Mouse (Mus musculus): ENCODE data around the gene Gm5447.

The Gm5447 gene

GRCm38 (mm10) chr13:30973501-30974246 is at the start of gene Gm5447, which contains the start of gene Exoc2:
TSS of gene Gm5447 (plus strand) at chr13:30974204.
TSS of gene Exoc2 (minus strand) at chr13:30974093.
- DNase-seq (ENCODE audit: low read depth), result no peak

- no peak for DNase-seq (ENCODE audit: low read depth)
Measured at GRCm38 (mm10) chr13:30924269-30924668, 49.7 kb upstream of the Gm5447 start.

- DNase-seq (ENCODE audit: low read depth), result no peak
Measured at GRCm38 (mm10) chr13:30929119-30929518, 44.9 kb upstream of the Gm5447 start.

- DNase-seq (ENCODE audit: low read depth), result peak; percentile 6
Measured at GRCm38 (mm10) chr13:30931613-30932012, 42.4 kb upstream of the Gm5447 start.

GRCm38 (mm10) chr13:30932972-30933371 is 41.0 kb upstream of the Gm5447 start:
- DNase-seq (ENCODE audit: low read depth), result no peak

GRCm38 (mm10) chr13:30945788-30946187 is 28.2 kb upstream of the Gm5447 start:
- no peak for DNase-seq (ENCODE audit: low read depth)

- DNase-seq (ENCODE audit: low read depth), result no peak
Measured at GRCm38 (mm10) chr13:30947129-30947528, 26.9 kb upstream of the Gm5447 start.

- DNase-seq (ENCODE audit: low read depth), result no peak
Measured at GRCm38 (mm10) chr13:30947540-30947939, 26.5 kb upstream of the Gm5447 start, which contains the start of gene Hus1b. TSS of gene Hus1b (minus strand) at chr13:30947759.

GRCm38 (mm10) chr13:30949181-30949580 is 24.8 kb upstream of the Gm5447 start:
- no peak for DNase-seq (ENCODE audit: low read depth)

GRCm38 (mm10) chr13:30952044-30952443 is 22.0 kb upstream of the Gm5447 start:
- no peak for DNase-seq (ENCODE audit: low read depth)

- DNase-seq (ENCODE audit: low read depth), result no peak
Measured at GRCm38 (mm10) chr13:30953580-30953979, 20.4 kb upstream of the Gm5447 start.

- no peak for DNase-seq (ENCODE audit: low read depth)
Measured at GRCm38 (mm10) chr13:30960714-30961113, 13.3 kb upstream of the Gm5447 start.

- no peak for DNase-seq (ENCODE audit: low read depth)
Measured at GRCm38 (mm10) chr13:30961932-30962331, 12.1 kb upstream of the Gm5447 start.

GRCm38 (mm10) chr13:30966507-30966911 is 7.5 kb upstream of the Gm5447 start:
- DNase-seq (ENCODE audit: low read depth), result no peak

GRCm38 (mm10) chr13:30968311-30968710 is 5.7 kb upstream of the Gm5447 start:
- no peak for DNase-seq (ENCODE audit: low read depth)

- no peak for DNase-seq (ENCODE audit: low read depth)
Measured at GRCm38 (mm10) chr13:30971047-30971446, 3.0 kb upstream of the Gm5447 start.

GRCm38 (mm10) chr13:30972102-30972501 is 1.9 kb upstream of the Gm5447 start:
- DNase-seq (ENCODE audit: low read depth), result peak; percentile 75

- DNase-seq (ENCODE audit: low read depth), result no peak
Measured at GRCm38 (mm10) chr13:30974247-30974630, 235 bp downstream of the Gm5447 start.

- no peak for DNase-seq (ENCODE audit: low read depth)
Measured at GRCm38 (mm10) chr13:30976536-30977084, 2.6 kb downstream of the Gm5447 start.

- DNase-seq (ENCODE audit: low read depth), result no peak
Measured at GRCm38 (mm10) chr13:30978224-30978623, 4.2 kb downstream of the Gm5447 start.

GRCm38 (mm10) chr13:30981666-30982065 is 7.7 kb downstream of the Gm5447 start:
- no peak for DNase-seq (ENCODE audit: low read depth)

- no peak for DNase-seq (ENCODE audit: low read depth)
Measured at GRCm38 (mm10) chr13:30985275-30985597, 11.2 kb downstream of the Gm5447 start.

- no peak for DNase-seq (ENCODE audit: low read depth)
Measured at GRCm38 (mm10) chr13:30985598-30986466, 11.8 kb downstream of the Gm5447 start.

Data from c-Kit-positive CD71-negative TER-119-negative erythroid progenitor cells, embryonic 14.5 days (primary cell).